Mouse (Mus musculus) CH12.LX (cell line): ENCODE results near the gene Ptprg.

Source experiments
- BHLHE40 ChIP-seq: IDR thresholded peaks from 2 replicates; pipeline ENCODE4 v1.6.1; 2011; ENCODE audit warnings: mild to moderate bottlenecking, low read depth, low read length, improper control_type of control experiment
- CTCF ChIP-seq, 2 experiments: IDR thresholded peaks in 1 of 2; conservative IDR thresholded peaks in 1 of 2; 2 replicates each; pipeline ENCODE4 v1.5.1; 2011 to 2012; ENCODE audit warnings: low read depth in 2 of 2, low read length in 2 of 2, improper control_type of control experiment in 1 of 2, inconsistent platforms in 1 of 2, mild to moderate bottlenecking in 1 of 2, moderate library complexity in 1 of 2
- EP300 ChIP-seq: IDR thresholded peaks from 2 replicates; pipeline ENCODE4 v1.6.1; 2011; ENCODE audit warnings: low read length, improper control_type of control experiment
- JUND ChIP-seq: conservative IDR thresholded peaks from 2 replicates; pipeline ENCODE4 v1.6.1; 2011; ENCODE audit warnings: low read depth, low read length, improper control_type of control experiment
- KAT2A ChIP-seq: IDR thresholded peaks from 2 replicates; pipeline ENCODE4 v1.6.1; 2012; ENCODE audit warnings: low read length, improper control_type of control experiment, inconsistent platforms; ENCODE audit not compliant: insufficient replicate concordance
- MEF2A ChIP-seq: IDR thresholded peaks from 2 replicates; pipeline ENCODE4 v1.6.1; 2014; ENCODE audit warnings: low read depth, mild to moderate bottlenecking, inconsistent platforms, low read length, improper control_type of control experiment, borderline replicate concordance
- NELFE ChIP-seq: IDR thresholded peaks from 2 replicates; pipeline ENCODE4 v1.6.1; 2011; ENCODE audit warnings: low read depth, low read length, improper control_type of control experiment
- POLR2A ChIP-seq: IDR thresholded peaks from 2 replicates; pipeline ENCODE4 v1.6.1; 2011; ENCODE audit warnings: low read depth, mild to moderate bottlenecking, improper control_type of control experiment, low read length
- TBP ChIP-seq: conservative IDR thresholded peaks from 2 replicates; pipeline ENCODE4 v1.6.1; 2011; ENCODE audit warnings: low read depth, low read length, improper control_type of control experiment

- no peak for TF ChIP-seq POLR2A
- no peak for TF ChIP-seq KAT2A
- no peak for TF ChIP-seq NELFE
- no peak for TF ChIP-seq BHLHE40
- TF ChIP-seq CTCF (conservative IDR thresholded peaks at IDR 0.05 in 1 of 2, IDR thresholded peaks at IDR 0.05 in 1 of 2; ENCODE audit: low read depth in 2 of 2, low read length in 2 of 2), result no peak
- no peak for TF ChIP-seq EP300
- TF ChIP-seq JUND, result no peak
- no peak for TF ChIP-seq TBP
- TF ChIP-seq MEF2A, result no peak
Measured at GRCm38 (mm10) chr14:12113326-12113725, 560.0 kb downstream of the Ptprg start.
